Mouse (Mus musculus) liver, embryonic 14.5 days (tissue): ENCODE data around the gene Chchd1.

Experiments
- CTCF ChIP-seq: IDR thresholded peaks from 2 replicates; pipeline ENCODE4 v1.5.1; 2016; ENCODE audit warnings: antibody characterized with exemption, low read depth, control low read depth
- EP300 ChIP-seq: IDR thresholded peaks from 2 replicates; pipeline ENCODE4 v1.6.1; 2016; ENCODE audit warnings: antibody characterized with exemption, low read depth

- TF ChIP-seq CTCF (no peak), EP300 (no peak)
These were observed 24.9 kb upstream of the Chchd1 start for GRCm38 (mm10) chr14:20677906-20678305.
